Mouse (Mus musculus) layer of hippocampus, postnatal 25 days (tissue): ENCODE measurements around the gene Gm31371. TPM values are rescaled to one million over a fixed set of nuclear protein-coding genes. Genes with fewer than 3 reads are reported as not detected.
"Not testable (repeated sequence)": the region's sequence is repeated elsewhere in the genome, so short reads cannot be mapped to it uniquely, and the experiment has no call there.

Experiments used
- DNase-seq, 2 experiments: peaks; one replicate each; pipeline ENCODE4 v3.0.0; 2022; ENCODE audit warnings: mixed read lengths in 2 of 2, low spot score in 1 of 2; ENCODE audit errors: extremely low spot score in 1 of 2
- total RNA-seq, 2 experiments: library from RNA; stranded (reverse); gene quantifications; 2 replicates each; pipeline ENCODE4 v1.2.3; 2021

Gene Gm31371
- total RNA-seq, result under 1 TPM; 0.23 to 0.25 TPM

DNA sequence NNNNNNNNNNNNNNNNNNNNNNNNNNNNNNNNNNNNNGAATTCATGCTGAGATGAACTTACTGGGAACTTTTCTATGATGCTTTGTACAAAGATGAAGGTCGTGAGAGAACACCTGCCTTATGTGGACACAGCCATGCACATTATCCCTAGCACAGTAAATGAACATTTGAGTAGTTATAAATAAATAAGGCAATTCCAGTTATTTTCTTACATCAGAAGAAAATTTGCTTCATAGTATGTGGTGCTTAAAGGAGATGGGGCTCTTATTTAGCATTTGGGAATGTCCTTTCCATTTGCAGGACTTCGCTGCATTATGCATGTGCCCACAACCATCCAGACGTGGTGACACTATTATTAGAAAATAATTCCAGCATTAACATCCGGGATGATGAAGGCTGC is at the start of gene Gm31371:
Gene Gm31371 (plus strand): TSS at position 301 of the 400 bp plus-strand sequence.
- DNase-seq, result not testable (repeated sequence)

DNA sequence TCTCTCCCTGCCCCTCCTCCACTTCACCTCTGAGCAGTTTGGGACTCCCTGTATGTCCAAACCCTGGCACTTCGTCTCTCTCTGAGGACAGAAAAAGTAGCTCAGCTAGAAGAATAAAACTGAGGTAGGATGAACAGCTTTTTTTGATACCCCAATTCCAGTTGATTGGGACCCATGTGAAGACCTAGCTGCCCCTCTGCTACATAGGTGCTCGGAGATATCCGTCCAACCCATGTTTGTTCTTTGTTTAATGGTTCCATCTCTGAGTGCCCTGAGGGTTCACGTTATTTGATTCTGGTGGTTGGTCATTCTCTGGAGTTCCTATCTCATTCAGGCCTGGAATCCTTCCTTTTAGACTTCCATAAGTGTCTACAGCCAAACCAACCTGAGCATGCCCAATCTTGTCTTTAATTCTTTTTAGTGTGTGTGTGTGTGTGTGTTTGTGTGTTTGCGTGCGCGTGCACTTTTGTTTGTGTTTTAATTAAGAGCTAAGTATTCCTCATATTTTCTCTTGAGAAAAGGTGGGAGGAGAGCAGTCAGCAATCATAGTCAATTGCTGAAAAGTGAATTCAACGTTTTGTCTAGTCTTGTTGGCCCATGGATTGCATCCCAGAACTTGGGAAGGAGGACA is 3.3 kb downstream of the Gm31371 start:
- DNase-seq, result not testable (repeated sequence)

DNA sequence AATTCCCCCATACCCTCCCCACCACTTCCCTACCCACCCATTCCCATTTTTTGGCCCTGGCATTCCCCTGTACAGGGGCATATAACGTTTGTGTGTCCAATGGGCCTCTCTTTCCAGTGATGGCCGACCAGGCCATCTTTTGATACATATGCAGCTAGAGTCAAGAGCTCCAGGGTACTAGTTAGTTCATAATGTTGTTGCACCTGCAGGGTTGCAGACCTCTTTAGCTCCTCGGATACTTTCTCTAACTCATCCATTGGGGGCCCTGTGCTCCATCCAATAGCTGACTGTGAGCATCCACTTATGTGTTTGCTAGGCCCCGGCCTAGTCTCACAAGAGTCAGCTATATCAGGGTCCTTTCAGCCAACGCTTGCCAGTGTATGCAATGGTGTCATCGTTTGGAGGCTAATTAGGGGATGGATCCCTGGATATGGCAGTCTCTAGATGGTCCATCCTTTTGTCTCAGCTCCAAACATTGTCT is 5.7 kb downstream of the Gm31371 start:
- DNase-seq, result not testable (repeated sequence)

DNA sequence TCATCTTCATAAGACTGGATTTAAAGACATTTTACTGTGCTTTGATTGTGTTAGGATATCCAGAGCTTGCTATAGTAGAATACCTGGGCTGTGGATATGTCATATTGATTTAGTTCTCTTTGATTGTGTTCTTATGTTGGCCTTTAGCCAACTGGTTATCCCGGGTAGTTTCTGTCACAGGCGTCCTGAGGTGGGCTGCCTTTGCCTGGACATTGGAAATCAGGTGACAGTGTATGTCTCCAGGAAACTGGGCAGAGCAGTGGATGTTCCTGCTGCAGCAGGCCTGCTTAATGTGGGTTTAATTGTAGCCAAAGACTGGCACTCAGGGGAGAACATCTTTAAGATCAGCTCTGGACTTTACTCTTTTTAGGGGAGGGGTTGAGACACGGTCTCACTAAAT is 15.9 kb downstream of the Gm31371 start:
- DNase-seq, result not testable (repeated sequence)

DNA sequence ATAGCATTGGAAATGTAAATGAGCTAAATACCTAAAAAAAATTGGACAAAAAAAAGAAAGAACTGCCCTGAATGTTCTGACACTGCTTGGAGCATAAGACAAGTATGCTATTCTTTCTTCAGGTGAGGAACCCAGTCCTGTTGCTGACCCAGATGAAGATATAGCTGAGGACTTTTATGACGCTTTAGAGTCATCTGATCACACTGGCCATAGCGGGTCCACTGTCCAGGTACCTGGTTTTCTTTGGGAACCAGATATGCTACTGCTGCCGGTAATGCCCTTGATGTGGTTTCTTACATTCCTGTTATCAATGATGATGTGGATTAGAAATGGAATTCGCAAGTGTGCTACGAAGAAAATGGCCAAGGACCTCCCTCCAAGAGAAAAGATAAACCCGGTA is 31.1 kb downstream of the Gm31371 start:
- not testable (repeated sequence) for DNase-seq

DNA sequence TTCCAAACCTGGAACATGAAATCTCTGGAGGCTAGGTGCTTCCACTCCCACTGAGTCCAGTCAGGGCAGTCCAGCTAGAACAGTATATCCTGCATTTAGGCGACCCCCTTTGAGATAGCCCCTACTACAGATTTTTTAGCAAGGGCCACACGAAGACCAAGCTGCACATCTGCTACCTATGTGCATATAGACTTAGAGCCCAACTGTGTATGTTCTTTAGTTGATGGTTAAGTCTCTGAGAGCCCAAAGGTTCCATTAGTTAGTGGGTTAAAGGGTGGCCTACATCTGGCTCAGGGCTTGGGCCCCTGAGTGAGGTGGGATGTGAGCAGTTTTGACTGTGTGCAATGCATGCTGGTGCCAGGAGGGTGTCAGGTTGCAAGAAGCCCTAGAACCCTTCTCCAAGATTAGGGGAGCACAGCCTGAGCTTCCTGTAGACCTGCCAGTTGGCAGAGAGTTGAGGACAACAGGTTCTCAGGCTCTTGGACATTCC is 32.4 kb downstream of the Gm31371 start:
- not testable (repeated sequence) for DNase-seq

DNA sequence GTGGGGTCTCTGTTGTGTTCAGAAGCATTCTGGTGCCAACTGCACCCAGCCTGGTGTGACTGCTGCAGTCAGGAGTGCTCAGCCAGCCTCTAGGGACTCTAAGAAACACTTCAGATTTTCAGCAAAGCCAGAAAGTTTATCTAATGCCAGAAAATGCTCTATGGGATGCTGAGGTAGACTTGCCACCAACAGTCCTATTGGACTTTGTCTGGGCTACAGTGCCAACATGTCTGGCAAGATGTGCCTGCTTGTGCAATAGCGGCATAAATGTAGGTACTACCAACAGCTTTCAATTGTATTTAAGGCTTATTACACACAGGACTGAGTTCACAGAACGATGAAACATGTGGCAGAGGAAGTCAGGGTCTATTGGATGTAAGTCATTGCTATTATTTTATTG is 57.7 kb downstream of the Gm31371 start:
- DNase-seq, result no peak

DNA sequence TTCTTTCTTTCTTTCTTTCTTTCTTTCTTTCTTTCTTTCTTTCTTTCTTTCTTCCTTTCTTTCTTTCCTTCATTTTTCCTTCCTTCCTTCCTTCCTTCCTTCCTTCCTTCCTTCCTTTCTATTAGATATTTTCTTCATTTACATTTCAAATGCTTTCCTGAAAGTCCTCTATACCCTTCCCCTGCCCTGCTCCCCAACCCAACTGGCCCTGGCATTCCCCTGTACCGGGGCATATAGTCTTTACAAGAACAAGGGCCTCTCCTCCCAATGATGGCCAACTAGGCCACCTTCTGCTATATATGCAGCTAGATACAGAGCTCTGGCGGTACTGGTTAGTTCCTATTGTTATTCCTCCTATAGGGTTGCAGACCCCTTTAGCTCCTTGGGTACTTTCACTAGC is 60.6 kb downstream of the Gm31371 start:
- not testable (repeated sequence) for DNase-seq

DNA sequence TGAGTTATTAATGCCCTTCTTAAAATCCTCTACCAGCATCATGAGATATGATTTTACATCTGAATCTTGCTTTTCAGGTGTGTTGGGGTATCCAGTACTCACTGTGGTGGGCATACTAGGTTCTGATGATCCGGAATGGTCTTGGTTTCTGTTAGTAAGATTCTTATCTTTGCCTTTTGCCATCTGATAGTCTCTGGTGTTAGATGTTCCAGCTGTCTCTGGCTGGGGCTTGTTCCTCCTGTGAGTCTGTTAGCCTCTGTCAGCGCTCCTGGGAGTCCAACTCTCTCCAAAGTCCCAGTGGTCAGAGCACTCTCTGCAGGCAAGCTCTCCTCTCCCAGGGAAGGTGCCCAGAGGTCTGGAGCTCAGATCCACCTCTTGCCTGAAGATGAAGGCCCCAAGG is 65.0 kb downstream of the Gm31371 start:
- peak in 1 of 2 experiments; percentile 17 for DNase-seq

DNA sequence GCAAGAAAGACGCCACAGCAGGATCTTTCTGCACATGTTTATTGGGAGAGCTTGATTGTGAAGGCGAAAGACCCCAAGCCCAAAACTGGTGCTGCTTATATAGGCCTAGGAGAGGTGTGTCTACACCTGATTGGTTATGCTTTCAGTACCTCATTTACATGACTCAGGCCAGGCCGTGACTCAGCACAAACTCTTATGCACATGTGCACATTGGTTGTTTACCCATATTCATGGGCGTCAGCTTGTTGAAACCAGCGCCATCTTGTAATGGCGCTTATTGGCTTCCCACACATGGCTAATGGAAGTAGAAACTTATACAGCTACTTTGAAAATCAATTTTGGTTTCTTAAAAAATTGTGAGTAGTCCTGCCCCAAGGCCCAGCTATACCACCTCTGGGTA is 72.0 kb downstream of the Gm31371 start:
- not testable (repeated sequence) for DNase-seq

Other genes with a start within 250 kb of the Gm31371 start
- 1 to 10 TPM in 1 of 2 experiments, under 1 TPM in 1; 0.49 to 1.5 TPM for gene 4930467E23Rik, start 173.8 kb upstream of the Gm31371 start, total RNA-seq